Mouse (Mus musculus): Measurements from ENCODE around the gene Prm2.

Gene Prm2

DNA sequence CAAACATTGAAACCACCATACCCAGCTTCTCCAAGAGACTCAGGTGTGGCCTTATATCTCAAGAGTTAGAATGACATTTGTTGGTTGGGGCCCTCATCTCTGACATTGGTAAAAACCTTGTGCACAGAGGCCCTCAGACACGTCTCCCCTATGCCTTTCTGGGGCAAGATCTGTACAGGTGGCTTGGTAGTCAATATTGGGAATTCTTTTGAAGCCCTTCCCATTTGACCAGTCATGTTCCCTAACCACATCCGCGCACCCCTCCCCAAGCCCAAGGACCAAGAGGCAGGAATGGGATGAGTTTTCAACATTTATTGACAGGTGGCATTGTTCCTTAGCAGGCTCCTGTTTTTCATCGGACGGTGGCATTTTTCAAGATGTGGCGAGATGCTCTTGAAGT lies at the start of gene Prm2:
Prm2 (minus strand) TSS at position 101 of the 400 bp plus-strand sequence.
- DNase-seq (ENCODE audit: low spot score), result no peak

GRCm38 (mm10) chr16:10844319-10844670 lies 48.4 kb upstream of the Prm2 start:
- DNase-seq (ENCODE audit: low spot score), result no peak

GRCm38 (mm10) chr16:10843486-10844318 lies 47.8 kb upstream of the Prm2 start:
- DNase-seq (ENCODE audit: low spot score), result peak; percentile 30

DNA sequence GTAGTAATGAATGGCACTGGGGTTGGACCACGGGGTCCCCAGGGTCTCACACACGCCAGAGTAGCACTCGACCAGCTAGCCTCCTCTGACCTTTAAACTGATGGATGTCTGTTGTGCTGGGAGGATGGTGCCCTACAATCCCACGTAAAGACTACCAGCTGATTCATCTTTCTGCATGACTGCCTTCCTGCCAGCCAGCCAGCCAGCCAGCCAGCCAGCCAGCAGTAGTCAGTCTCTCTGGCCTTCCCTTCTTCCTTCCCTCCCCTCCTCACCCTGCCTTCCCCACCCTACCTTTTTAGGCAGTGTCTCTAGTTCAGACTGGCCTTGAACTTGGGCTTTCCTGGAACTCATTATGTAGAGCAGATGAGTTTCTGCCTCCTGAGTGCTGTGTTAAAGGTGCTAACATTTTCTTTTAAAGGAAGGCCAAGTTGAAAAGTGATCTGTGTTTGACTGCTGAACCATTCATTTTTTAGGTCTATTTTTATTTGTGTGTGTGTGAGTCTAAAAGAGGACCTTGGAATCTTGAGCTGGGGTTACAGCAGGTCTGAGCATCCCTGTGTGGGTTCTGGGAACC lies 46.4 kb upstream of the Prm2 start:
- DNase-seq (ENCODE audit: low spot score), result no peak

DNA sequence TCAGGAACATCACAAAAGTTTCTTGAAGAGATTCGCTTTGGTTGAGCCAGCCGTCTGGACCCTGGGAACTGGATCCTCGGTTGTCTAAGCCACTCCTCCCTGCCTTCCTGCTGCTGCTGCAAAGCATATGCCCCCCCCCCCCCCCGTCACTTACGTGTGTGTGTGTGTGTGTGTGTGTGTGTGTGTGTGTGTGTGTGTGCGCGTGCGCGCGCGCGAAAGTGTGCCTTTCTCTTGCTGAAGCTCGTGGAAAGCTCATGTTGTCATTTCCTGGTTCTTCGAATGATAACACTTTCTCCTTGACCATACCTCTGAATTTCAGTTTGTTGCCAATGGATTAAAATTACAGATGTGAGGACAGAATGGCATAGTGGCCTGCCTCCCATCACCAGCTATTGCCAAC lies 44.1 kb upstream of the Prm2 start:
- no peak for DNase-seq (ENCODE audit: low spot score)

- no peak for DNase-seq (ENCODE audit: low spot score)
Measured at GRCm38 (mm10) chr16:10838487-10839245, 42.7 kb upstream of the Prm2 start.

GRCm38 (mm10) chr16:10837903-10838302 lies 42.0 kb upstream of the Prm2 start:
- DNase-seq (ENCODE audit: low spot score), result no peak

- DNase-seq (ENCODE audit: low spot score), result no peak
Measured at GRCm38 (mm10) chr16:10837250-10837649, 41.3 kb upstream of the Prm2 start.

- DNase-seq (ENCODE audit: low spot score), result no peak
Measured at GRCm38 (mm10) chr16:10836388-10836787, 40.5 kb upstream of the Prm2 start.

DNA sequence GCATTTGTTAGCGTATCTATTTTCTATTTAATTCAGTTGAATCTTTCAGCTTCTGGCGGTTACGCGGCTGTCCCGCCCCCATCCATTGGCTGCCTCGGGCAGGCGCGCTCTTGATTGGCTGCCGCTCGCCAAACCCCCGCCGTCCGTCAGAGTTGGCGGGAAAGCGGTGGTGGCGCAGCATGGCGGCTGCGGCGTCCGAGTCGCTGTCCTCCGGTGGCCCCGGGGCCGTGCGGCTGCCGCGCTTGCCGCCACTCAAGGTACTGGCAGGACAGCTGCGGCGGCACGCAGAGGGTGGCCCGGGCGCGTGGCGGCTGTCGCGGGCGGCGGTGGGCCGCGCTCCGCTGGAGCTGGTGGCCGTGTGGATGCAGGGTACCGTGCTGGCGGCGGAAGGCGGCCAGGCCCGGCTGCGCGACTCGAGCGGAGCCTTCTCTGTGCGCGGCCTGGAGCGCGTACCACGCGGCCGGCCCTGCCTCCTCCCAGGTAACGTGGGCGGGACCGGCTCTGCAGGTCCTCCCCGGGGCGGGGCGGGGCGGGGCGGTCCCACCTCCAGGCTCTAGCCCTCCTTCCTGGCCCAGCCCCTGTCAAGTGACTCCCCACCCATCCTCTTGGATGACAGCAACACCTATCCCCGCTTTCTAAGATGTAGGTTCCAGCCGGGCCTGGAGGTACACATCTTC lies 39.1 kb upstream of the Prm2 start, which contains the start of gene Rmi2:
Rmi2 (plus strand) TSS at position 149 of the 677 bp plus-strand sequence.
- peak; percentile 79 for DNase-seq (ENCODE audit: low spot score)

DNA sequence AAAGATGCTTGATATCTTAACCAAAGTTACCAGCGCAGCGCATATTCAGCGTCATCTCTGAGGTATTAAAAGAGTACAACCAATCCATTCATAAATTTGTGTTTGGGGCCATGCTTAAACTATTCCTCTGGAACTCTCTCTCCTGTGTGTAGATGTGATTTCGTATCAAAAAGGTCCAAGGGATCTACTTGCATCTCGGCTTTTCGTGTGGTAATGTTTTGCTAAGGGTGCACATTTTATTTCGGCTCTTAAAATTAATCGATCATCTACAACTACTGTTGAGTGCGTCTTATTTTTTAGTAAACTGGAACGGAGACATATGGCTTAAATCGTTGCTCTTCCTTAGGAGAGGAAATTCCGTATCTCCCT lies 38.6 kb upstream of the Prm2 start:
- DNase-seq (ENCODE audit: low spot score), result no peak

DNA sequence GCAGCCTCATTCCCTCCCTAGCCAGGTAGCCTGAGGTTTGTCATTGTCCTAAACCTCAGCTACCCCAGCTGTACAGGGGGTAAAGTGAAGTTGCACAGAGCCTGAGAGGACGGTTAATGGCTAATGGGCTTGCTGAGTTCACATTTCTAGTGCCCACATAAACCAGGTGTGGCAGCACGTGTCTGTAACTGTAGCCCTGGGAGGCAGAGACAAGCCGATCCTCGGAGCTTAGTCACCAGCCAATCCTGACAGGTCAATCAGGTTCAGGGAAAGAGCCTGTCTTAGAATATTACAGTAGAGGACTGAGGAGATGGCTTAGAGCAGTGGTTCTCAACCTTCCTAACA lies 32.5 kb upstream of the Prm2 start:
- DNase-seq (ENCODE audit: low spot score), result no peak

DNA sequence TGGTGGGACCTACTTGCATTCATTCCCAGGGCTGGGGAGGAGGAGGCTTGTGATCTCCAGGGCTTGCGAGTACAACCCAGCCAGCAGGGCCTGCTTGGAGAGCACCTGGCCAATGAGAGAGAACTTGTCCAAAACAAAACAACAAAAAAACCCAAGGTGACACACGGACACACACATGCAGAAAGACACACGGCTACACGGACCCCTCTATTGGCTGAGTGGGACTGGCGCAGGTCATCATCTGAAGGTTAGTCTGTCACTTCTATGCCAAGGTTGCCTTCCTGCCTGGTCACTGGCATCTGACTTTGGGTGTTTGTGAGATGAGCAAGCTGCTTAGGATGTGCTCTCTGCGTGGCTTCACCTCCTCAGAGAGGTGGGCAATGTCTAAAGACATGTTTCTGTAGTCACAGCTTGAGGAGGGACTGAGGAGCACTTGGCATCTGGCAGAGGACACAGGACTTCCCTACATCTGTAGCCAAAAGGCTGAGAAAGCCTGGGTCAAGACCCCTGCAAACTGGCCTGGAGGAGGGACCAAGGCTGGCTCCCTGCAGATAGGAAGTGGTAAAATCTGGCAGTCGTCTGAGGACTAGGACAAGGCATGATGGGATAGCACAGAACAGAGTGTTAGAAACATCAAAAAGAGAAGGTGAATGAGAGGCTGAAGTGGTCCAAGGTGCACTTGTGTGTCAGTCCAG lies 32.0 kb upstream of the Prm2 start:
- DNase-seq (ENCODE audit: low spot score), result no peak

GRCm38 (mm10) chr16:10827269-10827668 lies 31.3 kb upstream of the Prm2 start:
- DNase-seq (ENCODE audit: low spot score), result no peak

GRCm38 (mm10) chr16:10825840-10826239 lies 29.9 kb upstream of the Prm2 start:
- DNase-seq (ENCODE audit: low spot score), result no peak

DNA sequence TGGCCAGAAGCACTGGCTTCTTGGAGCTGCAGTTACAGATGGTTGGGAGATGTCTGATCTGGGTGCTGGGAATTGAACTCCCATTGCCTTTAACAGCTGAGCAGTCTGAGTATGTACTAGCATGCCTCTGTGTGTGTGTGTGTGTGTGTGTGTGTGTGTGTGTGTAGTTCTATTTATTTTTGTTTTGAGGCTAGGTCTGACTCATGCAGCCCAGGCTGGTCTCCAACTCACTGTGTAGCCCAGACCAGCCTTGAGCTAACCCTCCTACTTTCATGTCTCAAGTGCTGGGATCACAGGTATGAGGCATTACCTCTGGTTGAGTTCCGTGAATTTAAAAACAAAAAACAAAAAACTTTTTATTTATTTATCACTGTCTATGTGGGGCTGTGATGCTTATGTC lies 28.6 kb upstream of the Prm2 start:
- DNase-seq (ENCODE audit: low spot score), result no peak

DNA sequence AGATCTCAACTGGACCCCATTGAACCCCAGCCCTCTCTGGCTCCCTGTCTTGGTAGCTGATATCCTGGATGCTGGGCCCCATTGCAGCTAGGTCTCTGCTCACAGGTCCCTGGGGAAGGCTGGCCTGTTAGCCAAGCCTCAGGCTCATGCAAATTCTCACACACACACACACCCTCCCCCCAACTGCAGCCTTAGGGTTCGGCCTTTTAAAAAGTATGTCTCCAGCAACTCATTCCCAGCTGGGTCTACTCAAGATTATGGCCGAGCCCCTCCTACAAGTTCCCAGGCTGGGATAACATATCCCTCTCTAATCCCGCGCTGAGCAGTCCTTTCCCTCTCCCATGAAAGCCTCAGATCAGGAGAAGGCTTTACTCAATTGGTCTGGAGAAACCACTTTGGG lies 25.5 kb upstream of the Prm2 start:
- no peak for DNase-seq (ENCODE audit: low spot score)

GRCm38 (mm10) chr16:10819966-10820365 lies 24.0 kb upstream of the Prm2 start:
- DNase-seq (ENCODE audit: low spot score), result no peak

- no peak for DNase-seq (ENCODE audit: low spot score)
Measured at GRCm38 (mm10) chr16:10818579-10819135, 22.7 kb upstream of the Prm2 start.

- no peak for DNase-seq (ENCODE audit: low spot score)
Measured at GRCm38 (mm10) chr16:10814864-10815263, 18.9 kb upstream of the Prm2 start.

DNA sequence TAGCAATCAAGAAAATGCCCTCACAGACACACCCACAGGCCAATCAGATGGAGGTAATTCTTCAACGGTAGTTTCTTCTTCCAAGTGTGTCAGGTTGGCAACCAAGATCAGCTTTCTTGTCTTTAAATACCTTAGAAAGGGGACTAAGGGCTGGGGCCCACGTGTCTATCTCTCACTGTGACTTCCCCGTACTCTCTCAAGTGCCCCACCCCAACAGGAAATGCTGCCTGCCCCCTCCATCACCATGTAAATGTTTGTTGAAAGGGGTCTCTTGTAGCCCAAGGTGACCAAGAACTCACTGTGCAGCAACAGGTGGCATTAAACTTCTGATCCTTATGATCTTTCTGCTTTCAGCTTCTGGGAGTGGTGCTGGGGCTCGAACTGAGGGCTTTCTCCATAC lies 17.8 kb upstream of the Prm2 start:
- no peak for DNase-seq (ENCODE audit: low spot score)
